Mouse (Mus musculus): ENCODE data around the gene Pdk3. TPM values are rescaled to one million over a fixed set of nuclear protein-coding genes. Genes with fewer than 3 reads are reported as not detected.

The Pdk3 gene
- polyA plus RNA-seq, 1 experiment from 2014 or later: 73.4 TPM

DNA sequence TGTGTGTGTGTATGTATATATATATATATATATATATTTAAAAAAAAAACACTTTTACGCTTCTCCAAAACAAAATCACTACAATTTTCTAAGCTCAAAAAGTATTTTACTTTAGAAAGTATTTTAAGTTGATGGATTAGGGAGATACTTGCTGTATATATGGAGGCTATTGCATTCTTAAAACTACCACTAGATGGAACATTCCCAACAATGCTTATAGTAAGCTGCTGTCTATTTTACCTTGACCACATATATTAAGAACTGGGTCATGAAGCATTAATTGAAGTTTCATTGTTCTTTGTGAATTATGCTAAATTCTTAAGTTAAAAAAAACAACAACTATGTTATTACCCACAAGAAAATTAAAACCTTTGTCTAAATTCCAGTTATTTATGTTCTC, 24.0 kb downstream of the Pdk3 start:
- DNase-seq (ENCODE audit: low spot score) (no peak), ATAC-seq (replicated peaks; ENCODE audit: low FRiP score) (no peak)
- H3K4me3 ChIP-seq (ENCODE audit: low read depth, low read length): no peak overlapping the region
- H3K9ac ChIP-seq (ENCODE audit: low read length): no peak overlapping the region
- H3K4me1 ChIP-seq (replicated peaks; ENCODE audit: control insufficient read depth, insufficient read depth, low read length): no peaks in the 10 kb centered on the region
- H3K4me2 ChIP-seq (ENCODE audit: low read depth, low read length, severe bottlenecking): no peak overlapping the region
- H3K9me3 ChIP-seq (ENCODE audit: control insufficient read depth, low read length): no peaks in the 10 kb centered on the region
- no peaks in the 10 kb centered on the region for H3K36me3 ChIP-seq (ENCODE audit: control insufficient read depth, insufficient read depth, low read length)
- H3K27ac ChIP-seq (ENCODE audit: low read depth, low read length): no peak overlapping the region
- WGBS: 97% methylated on average over 1 of the region's 1 CpGs
- no peaks in the 10 kb centered on the region for H3K27me3 ChIP-seq (ENCODE audit: control insufficient read depth, insufficient read depth, low read length)

DNA sequence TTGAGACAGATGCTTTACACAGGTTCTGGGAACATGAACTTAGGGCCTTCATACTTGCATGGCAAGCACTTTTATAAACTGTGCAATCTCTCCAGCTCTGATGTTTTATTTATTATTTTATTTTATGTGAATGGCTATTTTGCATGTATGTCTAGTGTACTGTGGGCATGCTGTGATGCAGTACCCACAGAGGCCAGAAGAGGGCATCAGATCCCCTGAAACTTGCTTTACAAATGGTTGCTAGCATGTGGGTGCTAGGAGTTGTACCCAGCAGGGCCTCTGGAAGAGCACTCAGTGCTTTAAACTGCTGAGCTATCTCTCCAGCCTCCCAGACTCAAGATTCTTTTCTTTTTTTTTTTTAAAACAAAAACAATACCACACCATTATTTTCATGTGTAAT, 38.8 kb downstream of the Pdk3 start:
- peak; percentile 64 for DNase-seq (ENCODE audit: low spot score)
- Histone ChIP-seq H3K27ac (ENCODE audit: low read depth, low read length) (no peak overlapping the region), H3K36me3 (ENCODE audit: control insufficient read depth, insufficient read depth, low read length) (no peaks in the 10 kb centered on the region), H3K4me2 (ENCODE audit: low read depth, low read length, severe bottlenecking) (no peak overlapping the region), H3K4me3 (ENCODE audit: low read depth, low read length) (no peak overlapping the region), H3K27me3 (ENCODE audit: control insufficient read depth, insufficient read depth, low read length) (no peaks in the 10 kb centered on the region), H3K4me1 (replicated peaks; ENCODE audit: control insufficient read depth, insufficient read depth, low read length) (no peaks in the 10 kb centered on the region), H3K9me3 (ENCODE audit: control insufficient read depth, low read length) (no peaks in the 10 kb centered on the region), H3K9ac (ENCODE audit: low read length) (no peak overlapping the region)
- ATAC-seq (replicated peaks; ENCODE audit: low FRiP score): no peak

DNA sequence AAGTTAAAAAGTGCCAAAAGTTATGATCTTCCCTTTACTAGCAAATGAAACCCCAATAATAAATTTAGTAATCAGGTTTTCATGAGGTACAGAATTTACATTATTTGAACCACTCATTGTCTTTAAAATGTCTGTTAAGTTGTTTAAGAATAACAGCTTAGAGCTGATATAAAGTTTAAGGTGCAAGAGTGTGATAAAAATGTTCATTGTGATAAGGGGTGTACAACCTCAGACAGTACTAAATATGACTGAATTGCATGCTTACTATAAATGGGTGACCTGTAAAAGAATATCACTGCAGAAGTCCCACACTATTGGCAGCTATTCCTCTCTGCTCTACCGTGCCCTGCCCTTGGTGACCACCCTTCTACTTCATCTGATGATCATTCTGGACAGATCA, 42.4 kb downstream of the Pdk3 start:
- no peaks in the 10 kb centered on the region for H3K9me3 ChIP-seq (ENCODE audit: control insufficient read depth, low read length)
- no peak overlapping the region for H3K4me3 ChIP-seq (ENCODE audit: low read depth, low read length)
- H3K36me3 ChIP-seq (ENCODE audit: control insufficient read depth, insufficient read depth, low read length): no peaks in the 10 kb centered on the region
- no peak overlapping the region for H3K27ac ChIP-seq (ENCODE audit: low read depth, low read length)
- no peaks in the 10 kb centered on the region for H3K27me3 ChIP-seq (ENCODE audit: control insufficient read depth, insufficient read depth, low read length)
- 80% methylated on average over 1 of the region's 1 CpGs for WGBS
- no peak overlapping the region for H3K9ac ChIP-seq (ENCODE audit: low read length)
- no peak for ATAC-seq (replicated peaks; ENCODE audit: low FRiP score)
- no peak overlapping the region for H3K4me2 ChIP-seq (ENCODE audit: low read depth, low read length, severe bottlenecking)
- no peaks in the 10 kb centered on the region for H3K4me1 ChIP-seq (replicated peaks; ENCODE audit: control insufficient read depth, insufficient read depth, low read length)
- DNase-seq (ENCODE audit: low spot score): no peak

DNA sequence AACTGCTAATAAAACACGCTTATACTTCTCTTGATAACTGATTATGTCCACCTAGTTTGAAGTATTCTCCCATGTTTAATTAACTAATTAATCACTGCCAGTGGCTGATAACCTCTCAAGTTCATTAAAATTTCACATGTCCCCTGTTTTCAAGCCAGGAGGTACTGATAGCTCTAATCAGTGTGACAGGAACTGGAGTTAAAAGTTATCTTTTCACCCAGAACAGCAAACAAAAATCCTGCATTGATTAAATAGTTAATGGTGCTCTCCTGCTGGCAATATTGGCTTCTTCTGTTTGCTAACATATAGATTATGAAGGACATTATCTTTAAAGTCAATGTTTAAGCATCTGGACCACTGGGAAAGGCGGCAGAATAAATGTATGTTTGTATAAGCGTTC, 71.2 kb downstream of the Pdk3 start:
- H3K27me3 ChIP-seq (ENCODE audit: control insufficient read depth, insufficient read depth, low read length): no peaks in the 10 kb centered on the region
- no peaks in the 10 kb centered on the region for H3K9me3 ChIP-seq (ENCODE audit: control insufficient read depth, low read length)
- ATAC-seq (replicated peaks; ENCODE audit: low FRiP score) (no peak), DNase-seq (ENCODE audit: low spot score) (no peak)
- H3K4me1 ChIP-seq (replicated peaks; ENCODE audit: control insufficient read depth, insufficient read depth, low read length): no peaks in the 10 kb centered on the region
- no peak overlapping the region for H3K4me2 ChIP-seq (ENCODE audit: low read depth, low read length, severe bottlenecking)
- no peaks in the 10 kb centered on the region for H3K36me3 ChIP-seq (ENCODE audit: control insufficient read depth, insufficient read depth, low read length)
- no peak overlapping the region for H3K27ac ChIP-seq (ENCODE audit: low read depth, low read length)
- H3K4me3 ChIP-seq (ENCODE audit: low read depth, low read length): no peak overlapping the region
- H3K9ac ChIP-seq (ENCODE audit: low read length): no peak overlapping the region
- 87% methylated on average over 3 of the region's 3 CpGs for WGBS

DNA sequence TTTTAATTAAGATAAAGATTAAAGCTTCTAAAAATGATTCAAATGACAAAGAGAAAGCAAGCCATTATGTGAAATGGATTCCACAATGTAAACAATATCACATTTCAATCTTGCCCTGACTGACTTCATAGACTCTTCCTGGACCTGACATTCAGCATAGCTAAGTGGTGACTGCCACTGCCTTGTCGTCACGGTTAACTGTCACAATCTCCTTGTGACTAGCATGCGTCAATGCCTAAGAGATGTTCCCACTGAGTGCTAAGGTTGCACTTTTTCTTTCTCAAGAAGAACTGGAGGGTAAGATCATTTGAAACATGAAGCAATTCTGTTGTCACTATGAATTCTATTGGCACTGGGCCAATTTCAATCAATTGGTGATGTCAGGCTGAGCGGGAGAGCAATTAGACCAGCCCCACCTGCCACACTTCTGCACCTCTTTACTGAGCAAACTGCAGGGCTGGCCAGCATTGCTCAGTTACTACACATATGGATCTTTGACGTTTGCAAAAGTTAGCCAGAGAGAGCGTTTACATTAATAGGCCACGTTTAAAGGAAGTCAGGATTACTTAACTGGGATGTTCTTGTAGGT, 75.0 kb downstream of the Pdk3 start:
- Histone ChIP-seq H3K4me1 (replicated peaks; ENCODE audit: control insufficient read depth, insufficient read depth, low read length) (no peaks in the 10 kb centered on the region), H3K9ac (ENCODE audit: low read length) (no peak overlapping the region), H3K27me3 (ENCODE audit: control insufficient read depth, insufficient read depth, low read length) (no peaks in the 10 kb centered on the region; the same call in 1 of the 2 replicates), H3K4me2 (ENCODE audit: low read depth, low read length, severe bottlenecking) (no peak overlapping the region), H3K36me3 (ENCODE audit: control insufficient read depth, insufficient read depth, low read length) (no peaks in the 10 kb centered on the region), H3K4me3 (ENCODE audit: low read depth, low read length) (no peak overlapping the region), H3K27ac (ENCODE audit: low read depth, low read length) (no peak overlapping the region), H3K9me3 (ENCODE audit: control insufficient read depth, low read length) (no peaks in the 10 kb centered on the region)
- ATAC-seq (replicated peaks; ENCODE audit: low FRiP score) (no peak), DNase-seq (ENCODE audit: low spot score) (no peak)
- 76% methylated on average over 7 of the region's 7 CpGs for WGBS

DNA sequence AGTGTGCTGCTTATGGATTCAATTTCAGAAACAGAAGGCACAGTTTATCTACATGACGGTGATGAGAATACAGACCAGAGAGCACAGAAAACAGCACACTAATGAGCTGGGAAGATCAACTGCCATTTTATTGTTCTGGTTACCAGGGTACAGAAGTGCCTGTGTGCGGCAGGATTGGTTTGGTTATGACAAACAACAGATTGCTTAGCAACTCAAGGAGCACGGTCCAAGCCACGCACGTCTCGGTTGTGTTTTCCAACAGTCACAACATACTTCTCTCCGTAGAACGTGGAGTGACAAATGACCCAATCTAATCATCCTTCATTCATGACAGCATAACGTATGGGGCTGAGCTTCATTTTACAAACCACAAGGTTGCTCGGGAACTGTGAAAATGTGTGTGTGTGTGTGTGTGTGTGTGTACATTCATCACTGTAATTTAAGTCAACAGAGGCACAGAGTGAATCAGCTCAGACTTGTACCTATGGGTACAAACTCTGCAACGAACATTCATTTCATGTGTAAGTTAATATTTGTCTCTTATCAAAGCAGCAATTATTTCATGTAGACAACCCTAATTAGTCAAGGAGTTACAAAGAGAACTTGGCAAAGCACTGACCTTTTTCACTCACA, 76.7 kb downstream of the Pdk3 start:
- ATAC-seq (replicated peaks; ENCODE audit: low FRiP score) (0 out of 2 replicates have a peak, but pooled peaks have one; percentile 5), DNase-seq (ENCODE audit: low spot score) (no peak)
- H3K4me2 ChIP-seq (ENCODE audit: low read depth, low read length, severe bottlenecking): no peak overlapping the region
- H3K9ac ChIP-seq (ENCODE audit: low read length): no peak overlapping the region
- H3K27ac ChIP-seq (ENCODE audit: low read depth, low read length): no peak overlapping the region
- WGBS: 70% methylated on average over 11 of the region's 11 CpGs
- H3K4me3 ChIP-seq (ENCODE audit: low read depth, low read length): no peak overlapping the region
- no peaks in the 10 kb centered on the region for H3K36me3 ChIP-seq (ENCODE audit: control insufficient read depth, insufficient read depth, low read length)
- no peaks in the 10 kb centered on the region for H3K9me3 ChIP-seq (ENCODE audit: control insufficient read depth, low read length)
- no peaks in the 10 kb centered on the region for H3K4me1 ChIP-seq (replicated peaks; ENCODE audit: control insufficient read depth, insufficient read depth, low read length)
- H3K27me3 ChIP-seq (ENCODE audit: control insufficient read depth, insufficient read depth, low read length): no peaks in the 10 kb centered on the region; the same call in 1 of the 2 replicates

DNA sequence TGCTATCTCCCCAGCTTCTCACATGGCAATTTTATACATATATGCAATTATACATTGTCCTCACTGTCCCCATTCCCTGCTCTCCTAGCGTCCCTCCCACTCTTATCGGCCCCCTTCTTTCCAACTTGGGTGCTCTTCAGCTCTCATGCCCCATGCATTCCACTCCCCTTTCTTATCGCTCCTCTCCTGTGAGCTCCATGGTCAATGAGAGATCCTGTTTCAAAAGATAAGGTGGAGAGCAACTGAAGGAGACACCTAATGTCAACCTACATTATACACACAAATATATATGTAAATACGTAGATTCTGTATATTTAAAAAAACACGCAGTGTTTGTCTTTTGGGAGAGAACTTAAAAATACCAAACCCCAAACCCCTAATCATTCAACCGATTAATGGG, 81.4 kb downstream of the Pdk3 start:
- no peak for DNase-seq (ENCODE audit: low spot score)
- Histone ChIP-seq H3K27me3 (ENCODE audit: control insufficient read depth, insufficient read depth, low read length) (no peaks in the 10 kb centered on the region; the same call in 1 of the 2 replicates), H3K4me1 (replicated peaks; ENCODE audit: control insufficient read depth, insufficient read depth, low read length) (no peaks in the 10 kb centered on the region), H3K4me3 (ENCODE audit: low read depth, low read length) (no peak overlapping the region), H3K27ac (ENCODE audit: low read depth, low read length) (no peak overlapping the region), H3K9me3 (ENCODE audit: control insufficient read depth, low read length) (no peaks in the 10 kb centered on the region), H3K4me2 (ENCODE audit: low read depth, low read length, severe bottlenecking) (no peak overlapping the region), H3K9ac (ENCODE audit: low read length) (no peak overlapping the region), H3K36me3 (ENCODE audit: control insufficient read depth, insufficient read depth, low read length) (no peaks in the 10 kb centered on the region)
- no peak for ATAC-seq (replicated peaks; ENCODE audit: low FRiP score)
- WGBS: 91% methylated on average over 6 of the region's 6 CpGs

DNA sequence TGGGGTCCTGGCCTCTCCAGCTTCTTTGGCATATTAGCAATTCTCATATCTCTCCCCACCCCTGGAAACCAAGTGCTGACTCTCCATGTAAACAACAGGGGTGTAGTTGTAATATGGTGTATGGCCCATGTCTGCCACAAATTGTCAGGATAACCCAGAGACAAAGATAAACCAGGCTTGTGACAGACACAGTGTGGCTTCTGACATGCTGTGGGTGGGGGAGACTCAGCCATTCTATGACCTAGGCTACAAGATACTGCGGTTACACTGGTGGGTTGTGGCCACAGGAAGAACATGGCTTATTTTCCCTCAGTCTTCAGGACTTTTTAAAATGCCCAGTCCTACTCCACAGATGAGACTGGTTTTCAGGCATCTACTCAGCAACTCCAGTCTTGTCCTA, 82.8 kb downstream of the Pdk3 start:
- Histone ChIP-seq H3K36me3 (ENCODE audit: control insufficient read depth, insufficient read depth, low read length) (no peaks in the 10 kb centered on the region), H3K27me3 (ENCODE audit: control insufficient read depth, insufficient read depth, low read length) (no peaks in the 10 kb centered on the region), H3K4me1 (replicated peaks; ENCODE audit: control insufficient read depth, insufficient read depth, low read length) (no peaks in the 10 kb centered on the region), H3K4me2 (ENCODE audit: low read depth, low read length, severe bottlenecking) (no peak overlapping the region), H3K9me3 (ENCODE audit: control insufficient read depth, low read length) (no peaks in the 10 kb centered on the region), H3K4me3 (ENCODE audit: low read depth, low read length) (no peak overlapping the region), H3K27ac (ENCODE audit: low read depth, low read length) (no peak overlapping the region), H3K9ac (ENCODE audit: low read length) (no peak overlapping the region)
- ATAC-seq (replicated peaks; ENCODE audit: low FRiP score): no peak
- DNase-seq (ENCODE audit: low spot score): no peak
- WGBS: 78% methylated on average over 1 of the region's 1 CpGs

Measured in forebrain, embryonic 11.5 days (tissue).